Mouse (Mus musculus) layer of hippocampus, adult 9-11 months (tissue): ENCODE data around the gene Clec4b2.
A peak's percentile ranks its signal among the peaks of the same experiment; 100 is the strongest.
"Not testable (repeated sequence)": the region's sequence is repeated elsewhere in the genome, so short reads cannot be mapped to it uniquely, and the experiment has no call there.

Experiments used
- DNase-seq: peaks from one replicate; pipeline ENCODE4 v3.0.0; 2022

Clec4b2 gene

GRCm38 (mm10) chr6:123172593-123172992, at the start of gene Clec4b2:
Clec4b2 (plus strand) TSS chr6:123172893.
- DNase-seq = no peak

GRCm38 (mm10) chr6:123123195-123123594, 49.5 kb upstream of the Clec4b2 start:
- DNase-seq = peak; percentile 3

- DNase-seq = no peak
These were observed 45.5 kb upstream of the Clec4b2 start for GRCm38 (mm10) chr6:123127173-123127572.

GRCm38 (mm10) chr6:123137766-123138526, 34.7 kb upstream of the Clec4b2 start:
- DNase-seq = not testable (repeated sequence)

- DNase-seq = no peak
These were observed 2.6 kb upstream of the Clec4b2 start for GRCm38 (mm10) chr6:123170106-123170505.

- no peak for DNase-seq
These were observed 1.7 kb upstream of the Clec4b2 start for GRCm38 (mm10) chr6:123171040-123171439.

GRCm38 (mm10) chr6:123175549-123175948, 2.9 kb downstream of the Clec4b2 start:
- DNase-seq = no peak

GRCm38 (mm10) chr6:123184862-123185261, 12.2 kb downstream of the Clec4b2 start:
- not testable (repeated sequence) for DNase-seq

GRCm38 (mm10) chr6:123207187-123208076, 34.7 kb downstream of the Clec4b2 start:
- no peak for DNase-seq

- not testable (repeated sequence) for DNase-seq
These were observed 35.4 kb downstream of the Clec4b2 start for GRCm38 (mm10) chr6:123208077-123208439.

GRCm38 (mm10) chr6:123211726-123212125, 39.0 kb downstream of the Clec4b2 start:
- DNase-seq = no peak

- DNase-seq = no peak
These were observed 55.0 kb downstream of the Clec4b2 start for GRCm38 (mm10) chr6:123227519-123228166.

GRCm38 (mm10) chr6:123229644-123230043, 57.0 kb downstream of the Clec4b2 start, which contains the start of gene Clec4n:
Clec4n (plus strand) TSS chr6:123229843.
- no peak for DNase-seq

- DNase-seq = no peak
These were observed 58.5 kb downstream of the Clec4b2 start for GRCm38 (mm10) chr6:123231149-123231548.

- DNase-seq = no peak
These were observed 64.9 kb downstream of the Clec4b2 start for GRCm38 (mm10) chr6:123237582-123237981.

- no peak for DNase-seq
These were observed 71.5 kb downstream of the Clec4b2 start for GRCm38 (mm10) chr6:123244201-123244600.

GRCm38 (mm10) chr6:123248862-123249261, 76.2 kb downstream of the Clec4b2 start:
- not testable (repeated sequence) for DNase-seq

GRCm38 (mm10) chr6:123252735-123253134, 80.0 kb downstream of the Clec4b2 start:
- DNase-seq = no peak
